Mouse (Mus musculus): ENCODE results near the gene Zbtb38.
A peak's percentile ranks its signal among the peaks of the same experiment; 100 is the strongest.
"Not testable (repeated sequence)": the region's sequence is repeated elsewhere in the genome, so short reads cannot be mapped to it uniquely, and the experiment has no call there.

Zbtb38 gene

GRCm38 (mm10) chr9:96684165-96684792 lies 68.4 kb downstream of the Zbtb38 start:
- DNase-seq (ENCODE audit: low spot score) = no peak

GRCm38 (mm10) chr9:96678611-96679010 lies 74.0 kb downstream of the Zbtb38 start:
- no peak for DNase-seq (ENCODE audit: low spot score)

GRCm38 (mm10) chr9:96677711-96678110 lies 74.9 kb downstream of the Zbtb38 start:
- not testable (repeated sequence) for DNase-seq (ENCODE audit: low spot score)

GRCm38 (mm10) chr9:96676671-96677070 lies 76.0 kb downstream of the Zbtb38 start:
- no peak for DNase-seq (ENCODE audit: low spot score)

GRCm38 (mm10) chr9:96675763-96676640 lies 76.6 kb downstream of the Zbtb38 start:
- no peak for DNase-seq (ENCODE audit: low spot score)

GRCm38 (mm10) chr9:96675071-96675762 lies 77.4 kb downstream of the Zbtb38 start:
- DNase-seq (ENCODE audit: low spot score) = no peak

GRCm38 (mm10) chr9:96674301-96674700 lies 78.3 kb downstream of the Zbtb38 start:
- no peak for DNase-seq (ENCODE audit: low spot score)

- DNase-seq (ENCODE audit: low spot score) = no peak
Observed at GRCm38 (mm10) chr9:96672466-96672865, 80.2 kb downstream of the Zbtb38 start.

GRCm38 (mm10) chr9:96671249-96671648 lies 81.4 kb downstream of the Zbtb38 start:
- DNase-seq (ENCODE audit: low spot score) = no peak

- peak; percentile 78 for DNase-seq (ENCODE audit: low spot score)
Observed at GRCm38 (mm10) chr9:96669877-96670276, 82.8 kb downstream of the Zbtb38 start.

GRCm38 (mm10) chr9:96668628-96669027 lies 84.0 kb downstream of the Zbtb38 start:
- DNase-seq (ENCODE audit: low spot score) = peak; percentile 24

- DNase-seq (ENCODE audit: low spot score) = no peak
Observed at GRCm38 (mm10) chr9:96660510-96661244, 92.0 kb downstream of the Zbtb38 start.

- no peak for DNase-seq (ENCODE audit: low spot score)
Observed at GRCm38 (mm10) chr9:96659801-96660200, 92.8 kb downstream of the Zbtb38 start.

GRCm38 (mm10) chr9:96653538-96653937 lies 99.1 kb downstream of the Zbtb38 start:
- no peak for DNase-seq (ENCODE audit: low spot score)

GRCm38 (mm10) chr9:96652763-96653162 lies 99.9 kb downstream of the Zbtb38 start:
- no peak for DNase-seq (ENCODE audit: low spot score)

- no peak for DNase-seq (ENCODE audit: low spot score)
Observed at GRCm38 (mm10) chr9:96650807-96651206, 101.8 kb downstream of the Zbtb38 start.

- no peak for DNase-seq (ENCODE audit: low spot score)
Observed at GRCm38 (mm10) chr9:96649924-96650323, 102.7 kb downstream of the Zbtb38 start.

- DNase-seq (ENCODE audit: low spot score) = no peak
Observed at GRCm38 (mm10) chr9:96649362-96649761, 103.3 kb downstream of the Zbtb38 start.

GRCm38 (mm10) chr9:96646668-96647295 lies 105.8 kb downstream of the Zbtb38 start:
- no peak for DNase-seq (ENCODE audit: low spot score)

- no peak for DNase-seq (ENCODE audit: low spot score)
Observed at GRCm38 (mm10) chr9:96644840-96645239, 107.8 kb downstream of the Zbtb38 start.

- not testable (repeated sequence) for DNase-seq (ENCODE audit: low spot score)
Observed at GRCm38 (mm10) chr9:96644002-96644401, 108.6 kb downstream of the Zbtb38 start.

GRCm38 (mm10) chr9:96639451-96639850 lies 113.2 kb downstream of the Zbtb38 start:
- DNase-seq (ENCODE audit: low spot score) = no peak

Measured in ovary, postnatal 10 days (tissue).